Mouse (Mus musculus) stomach, postnatal 0 days (tissue): ENCODE results near the gene Tlcd1.

Experiments used
- CTCF ChIP-seq: IDR thresholded peaks from 2 replicates; pipeline ENCODE4 v1.5.1; 2016; ENCODE audit warnings: antibody characterized with exemption, low read depth, mild to moderate bottlenecking, moderate library complexity
- EP300 ChIP-seq: optimal IDR thresholded peaks from 2 replicates; pipeline ENCODE3; 2016; ENCODE audit warnings: antibody characterized with exemption

DNA sequence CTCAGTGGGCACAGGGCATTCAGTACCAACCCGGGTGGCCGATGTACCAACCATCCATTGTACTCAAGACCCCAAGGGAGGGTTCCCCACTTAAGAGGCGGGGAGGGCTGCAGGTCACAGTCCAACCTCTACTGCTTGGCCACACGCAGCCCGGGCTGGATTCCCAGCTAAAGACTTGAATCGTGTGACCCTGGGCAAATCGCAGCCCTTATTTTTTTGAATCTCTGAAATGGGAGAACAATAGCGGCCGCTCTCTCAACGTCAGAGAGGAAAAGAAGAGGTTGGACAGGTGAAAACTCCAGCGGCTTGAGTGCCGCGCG is 11.9 kb upstream of the Tlcd1 start:
- TF ChIP-seq CTCF = no peak
- TF ChIP-seq EP300 = no peak
